Mouse (Mus musculus) layer of hippocampus, adult 9-11 months (tissue): ENCODE results near the gene Actr10.
A peak's percentile ranks its signal among the peaks of the same experiment; 100 is the strongest.

Source experiments
- DNase-seq: peaks from one replicate; pipeline ENCODE4 v3.0.0; 2022

The Actr10 gene

DNA sequence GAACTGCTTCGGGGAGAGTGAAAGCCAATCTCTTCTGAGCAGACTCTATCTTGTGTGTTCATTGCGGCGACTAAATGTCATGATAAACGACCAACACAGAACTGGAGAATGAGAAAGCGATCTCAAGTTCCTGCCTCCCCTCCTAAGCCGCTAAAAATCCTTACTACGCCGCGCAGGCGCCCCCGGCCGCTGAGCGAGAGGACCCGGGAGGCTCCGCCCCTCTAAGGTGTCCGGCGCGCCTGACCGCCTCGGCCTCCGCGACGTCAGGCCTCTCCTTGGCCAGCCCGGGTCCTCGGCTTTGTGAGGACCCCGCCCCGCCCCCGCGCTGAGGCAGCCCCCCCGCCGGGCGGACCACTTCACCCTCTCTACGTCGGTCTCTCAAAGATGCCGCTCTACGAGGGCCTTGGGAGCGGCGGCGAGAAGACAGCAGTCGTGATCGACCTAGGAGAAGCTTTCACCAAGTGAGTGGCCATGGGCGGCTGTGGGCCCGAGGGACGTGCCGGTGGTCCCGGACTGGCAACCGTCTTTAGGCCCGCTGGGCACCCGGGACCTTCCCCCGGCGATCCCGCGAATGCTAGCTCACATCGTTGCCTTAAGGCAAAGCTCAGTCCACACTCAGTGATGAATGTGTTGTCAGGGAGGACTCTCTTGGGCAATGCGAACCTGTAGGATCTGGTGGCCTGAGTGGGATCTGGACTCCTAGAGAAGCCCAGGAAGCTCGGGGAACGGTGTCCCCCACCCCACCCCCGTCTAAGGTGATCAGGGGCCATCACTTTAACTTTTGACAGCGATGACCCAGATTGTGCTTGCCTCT, at the start of gene Actr10:
Gene Actr10, plus strand, starts transcription at position 287 of the 814 bp plus-strand sequence.
- DNase-seq = peak; percentile 94

DNA sequence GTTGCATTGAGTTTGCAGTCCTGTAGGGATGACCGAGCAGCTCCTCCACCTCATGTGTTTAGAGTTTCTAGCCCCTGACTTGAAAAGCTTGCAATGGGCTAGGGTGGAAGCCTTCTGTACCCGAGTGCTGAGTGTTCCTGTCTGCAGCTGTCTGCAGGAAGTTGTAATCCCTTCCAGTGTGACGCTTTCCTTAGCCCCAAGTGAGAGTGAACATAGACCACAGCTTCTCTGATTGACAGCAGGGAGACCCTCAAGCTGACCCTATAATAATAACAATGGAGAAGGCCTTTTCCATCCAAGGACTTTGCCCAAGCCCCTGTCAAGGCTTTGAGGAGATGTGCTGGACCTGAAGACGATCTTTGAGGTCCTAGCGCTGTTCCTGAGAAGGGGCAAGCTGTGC, 47.3 kb upstream of the Actr10 start:
- DNase-seq = no peak

- no peak for DNase-seq
Measured at GRCm38 (mm10) chr12:70890874-70891470, 46.7 kb upstream of the Actr10 start.

DNA sequence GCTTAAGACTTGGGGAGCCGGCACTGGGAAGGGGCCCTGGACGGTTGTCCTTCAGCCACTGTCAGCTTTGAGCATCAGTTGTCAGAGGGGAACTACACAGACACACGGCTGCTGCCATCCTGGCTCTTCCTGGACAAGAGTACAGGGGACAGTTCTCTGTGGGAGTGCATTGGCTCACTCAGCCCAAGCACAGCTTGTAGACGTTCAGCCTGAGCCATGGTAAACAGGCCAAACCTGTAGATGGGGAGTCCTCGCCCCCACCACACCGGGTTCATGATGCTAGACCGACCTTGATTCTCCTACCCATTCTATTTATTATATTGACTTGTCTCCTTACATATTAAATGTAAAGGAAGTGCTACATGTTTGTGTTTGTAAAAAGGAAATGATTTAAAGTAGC, 42.4 kb upstream of the Actr10 start:
- no peak for DNase-seq

DNA sequence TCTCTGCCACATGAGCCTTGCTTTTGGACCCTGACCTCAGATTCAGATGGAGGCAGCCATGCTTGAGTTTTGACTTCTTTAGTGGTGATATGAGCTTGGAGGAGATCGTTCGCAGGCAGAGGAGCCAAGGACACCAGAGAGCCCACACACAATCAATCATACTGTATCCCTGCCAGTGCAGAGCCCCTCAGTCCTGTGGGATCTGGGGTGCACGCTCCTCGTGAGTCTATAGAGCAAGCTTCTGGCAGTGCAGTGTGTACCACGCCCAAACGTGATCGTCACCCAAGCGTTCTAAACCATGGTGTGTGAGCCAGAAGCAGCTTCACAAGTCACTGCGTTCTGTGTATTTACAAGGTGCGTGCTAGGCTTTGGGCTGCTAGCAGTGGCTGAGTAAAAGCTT, 41.6 kb upstream of the Actr10 start:
- no peak for DNase-seq

GRCm38 (mm10) chr12:70897434-70897833, 40.2 kb upstream of the Actr10 start:
- no peak for DNase-seq

DNA sequence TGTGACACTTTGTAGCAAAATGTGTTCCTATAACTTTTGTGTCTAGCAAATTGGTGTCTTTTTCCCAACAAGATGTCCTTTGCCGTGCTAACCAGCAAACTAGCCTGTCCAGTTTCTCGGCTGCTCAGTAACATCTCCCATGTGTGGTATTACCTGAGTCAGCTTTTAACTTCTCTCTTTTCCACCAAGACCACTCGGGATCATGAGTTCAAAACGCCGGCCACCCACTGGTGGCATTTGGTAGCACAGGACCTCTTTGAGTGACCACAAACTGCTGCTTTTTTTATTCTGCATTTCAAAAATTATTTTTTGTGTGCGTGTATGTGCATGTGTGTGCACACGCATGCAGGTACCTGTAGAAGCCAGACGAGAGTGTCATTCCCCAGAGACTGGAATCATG, 39.2 kb upstream of the Actr10 start:
- DNase-seq = no peak

- no peak for DNase-seq
Measured at GRCm38 (mm10) chr12:70904471-70904870, 33.2 kb upstream of the Actr10 start.

- DNase-seq = no peak
Measured at GRCm38 (mm10) chr12:70906867-70907266, 30.8 kb upstream of the Actr10 start.

- no peak for DNase-seq
Measured at GRCm38 (mm10) chr12:70907651-70908050, 30.0 kb upstream of the Actr10 start.

DNA sequence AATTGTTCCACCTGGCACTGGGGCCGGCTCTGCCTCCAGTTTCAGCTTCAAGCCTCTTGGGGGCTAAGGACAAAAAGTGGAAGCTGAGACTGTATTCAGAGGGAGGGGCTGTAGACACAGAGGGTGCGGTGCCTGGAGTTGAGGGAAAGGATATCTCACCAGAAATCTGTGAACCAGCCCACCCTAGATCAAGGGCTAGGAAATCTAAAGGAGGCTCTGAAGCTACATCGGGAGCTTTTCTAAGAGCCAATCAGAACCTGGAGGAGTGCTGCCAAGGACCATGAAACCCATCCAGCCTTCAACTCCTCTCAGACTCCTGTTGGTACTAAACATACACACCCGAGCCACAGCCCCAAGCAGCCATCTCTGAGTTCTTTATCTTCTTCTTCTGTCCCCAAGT, 29.6 kb upstream of the Actr10 start:
- DNase-seq = no peak

- DNase-seq = peak; percentile 69
Measured at GRCm38 (mm10) chr12:70910241-70910720, 27.4 kb upstream of the Actr10 start.

GRCm38 (mm10) chr12:70911029-70911428, 26.6 kb upstream of the Actr10 start:
- DNase-seq = peak; percentile 46

DNA sequence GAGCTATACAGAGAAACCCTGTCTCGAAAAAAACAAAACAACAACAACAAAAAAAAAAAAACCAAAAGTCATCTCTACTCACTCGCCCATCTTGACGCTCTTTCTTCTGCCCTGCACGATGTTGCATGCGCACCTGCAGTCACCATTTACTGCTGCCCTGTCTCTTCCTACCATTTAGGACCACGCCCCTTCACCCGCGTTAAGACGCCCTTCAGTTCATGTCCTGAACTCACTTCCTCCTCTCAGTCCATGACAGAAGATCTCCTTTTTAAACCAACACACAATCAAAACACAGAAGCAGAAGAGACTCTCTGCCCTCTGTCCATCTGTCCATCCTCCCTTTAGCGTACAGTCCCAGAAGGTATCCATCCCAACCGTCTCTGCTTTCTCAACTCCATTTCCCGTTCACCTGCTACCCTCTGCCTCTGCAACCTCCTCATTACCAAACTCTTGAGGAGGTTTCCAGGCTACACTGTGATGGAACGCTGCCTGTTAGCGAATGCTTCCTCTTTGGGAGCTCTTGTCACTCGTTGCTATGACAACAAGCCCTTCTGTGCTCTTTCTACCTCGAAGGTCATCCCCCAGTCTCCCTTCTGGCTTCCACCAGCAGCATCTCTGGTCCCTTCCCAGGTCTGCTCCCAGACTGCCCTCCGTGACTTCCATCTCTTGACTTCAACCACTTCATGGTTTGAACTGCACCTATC, 25.8 kb upstream of the Actr10 start:
- DNase-seq = no peak

DNA sequence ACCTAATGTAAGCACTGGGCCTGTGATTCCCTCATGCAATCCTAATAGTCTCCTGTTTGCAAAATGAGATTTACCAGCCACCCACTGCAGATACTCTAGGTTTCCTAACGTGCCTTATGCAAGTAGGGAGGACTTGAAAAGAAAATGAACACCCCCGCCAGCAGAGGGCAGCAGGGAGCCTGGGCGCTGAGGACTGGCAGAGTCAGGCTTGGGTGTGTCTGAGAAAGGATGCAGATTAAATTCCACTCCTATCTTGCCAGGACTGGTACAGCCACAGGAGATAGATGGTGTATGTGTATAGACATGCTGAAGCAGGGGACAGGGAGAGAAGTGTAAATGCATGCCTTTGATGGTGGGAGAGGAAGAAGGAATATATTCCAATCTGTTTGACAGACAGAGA, 24.2 kb upstream of the Actr10 start:
- peak; percentile 44 for DNase-seq

GRCm38 (mm10) chr12:70914387-70914786, 23.3 kb upstream of the Actr10 start:
- no peak for DNase-seq

GRCm38 (mm10) chr12:70929781-70930180, 7.9 kb upstream of the Actr10 start:
- no peak for DNase-seq

- peak; percentile 14 for DNase-seq
Measured at GRCm38 (mm10) chr12:70937150-70937549, 507 bp upstream of the Actr10 start.

- DNase-seq = no peak
Measured at GRCm38 (mm10) chr12:70940806-70941205, 3.1 kb downstream of the Actr10 start.

DNA sequence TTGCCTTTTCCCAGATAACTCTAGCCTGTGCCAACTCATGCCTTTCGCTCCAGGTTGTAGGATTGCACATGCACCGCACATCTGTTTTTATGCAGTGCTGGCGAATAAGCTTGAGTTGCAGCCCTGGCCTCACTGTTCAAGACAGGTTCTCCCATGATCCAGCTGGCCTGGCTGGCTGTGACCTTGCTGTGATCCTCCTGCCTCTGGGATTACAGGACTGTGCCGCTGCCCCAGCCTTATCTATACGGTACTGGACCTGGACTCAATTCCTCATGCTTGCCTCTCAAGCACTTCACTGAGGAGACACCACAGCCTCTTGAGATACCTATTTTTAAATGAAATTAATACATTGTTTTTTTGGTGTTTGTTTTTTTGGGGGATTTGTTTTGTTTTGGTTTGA, 6.5 kb downstream of the Actr10 start:
- DNase-seq = no peak

DNA sequence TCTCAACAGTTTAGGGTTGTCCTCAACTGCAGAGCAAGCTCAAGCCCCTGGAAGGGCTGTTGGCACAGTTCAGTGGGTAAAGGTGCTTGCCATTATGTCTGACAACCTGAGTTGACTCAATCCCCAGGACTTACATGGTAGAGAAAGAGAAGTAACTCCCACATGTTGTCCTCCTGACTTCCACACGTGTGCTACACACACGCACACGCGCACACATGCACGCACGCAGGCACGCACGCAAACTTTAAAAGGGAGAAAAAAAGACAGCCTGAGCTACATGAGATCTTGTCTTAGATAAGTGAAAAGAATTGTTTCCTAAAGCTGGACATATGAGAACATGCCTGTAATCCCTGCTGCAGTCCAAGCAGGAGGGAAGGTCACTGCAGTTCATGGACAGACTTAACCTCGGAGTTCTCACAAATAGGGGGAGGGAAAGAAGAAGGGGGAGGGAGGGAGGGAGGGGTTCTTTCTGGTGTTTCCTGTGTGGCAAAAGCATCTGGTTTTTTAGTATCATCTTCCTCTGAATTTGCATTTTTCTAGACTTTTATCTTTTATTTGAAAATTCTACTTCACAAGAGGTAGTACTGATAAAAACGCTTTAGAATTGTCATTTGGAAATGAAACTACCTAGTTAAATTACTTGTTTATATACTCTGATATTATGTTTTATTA, 9.1 kb downstream of the Actr10 start:
- DNase-seq = no peak

DNA sequence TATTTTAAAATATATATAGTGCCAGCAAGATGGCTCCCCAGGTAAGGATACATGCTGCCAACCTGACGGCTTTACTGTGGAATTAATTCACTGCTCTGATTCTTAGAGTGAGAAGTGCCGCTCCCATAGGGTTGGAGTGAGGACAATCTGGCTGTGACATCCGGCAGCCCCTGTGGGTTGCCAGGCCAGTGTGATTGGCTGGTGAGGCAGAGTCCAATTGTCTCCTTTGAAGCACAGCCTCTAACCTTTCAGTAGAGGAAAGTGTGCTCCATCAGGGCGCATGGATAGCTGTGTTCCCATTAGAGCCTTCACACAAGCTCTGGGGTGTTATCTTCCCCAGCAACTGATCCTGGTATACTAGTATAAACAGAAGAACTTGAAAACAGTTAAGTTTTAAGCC, 21.0 kb downstream of the Actr10 start:
- no peak for DNase-seq

GRCm38 (mm10) chr12:70967581-70967980, 29.9 kb downstream of the Actr10 start:
- no peak for DNase-seq
